Mouse (Mus musculus): ENCODE data around the gene Cars. TPM values are rescaled to one million over a fixed set of nuclear protein-coding genes. Genes with fewer than 3 reads are reported as not detected.

Gene Cars
- polyA plus RNA-seq, 2 experiments: 35.7 to 41.4 TPM

DNA sequence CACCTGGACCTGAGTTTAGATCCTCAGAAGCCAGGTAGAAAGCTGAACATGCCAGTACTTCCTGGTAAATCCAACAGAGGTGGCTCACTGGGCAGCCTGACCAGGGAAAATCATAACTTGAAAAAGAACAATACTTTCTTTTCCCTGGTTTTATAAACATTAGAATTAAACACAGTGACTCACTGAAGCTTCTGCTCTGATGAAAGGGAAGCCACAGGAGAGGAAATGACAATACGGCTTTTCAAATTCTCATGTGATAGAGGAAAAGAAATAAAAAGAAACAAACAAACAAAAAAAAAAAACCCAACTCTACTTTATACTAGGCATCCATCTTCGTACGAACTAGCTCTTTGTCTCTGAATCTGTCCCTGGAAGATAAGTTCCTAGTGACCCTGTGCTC, 24.7 kb upstream of the Cars start:
- H3K4me1 ChIP-seq (replicated peaks; ENCODE audit: control insufficient read depth in 2 of 2, insufficient read depth in 2 of 2, low read length in 1 of 2): no peaks in the 10 kb centered on the region
- H3K27ac ChIP-seq: no peak overlapping the region
- H3K36me3 ChIP-seq (replicated peaks; ENCODE audit: control insufficient read depth, insufficient read depth, low read depth): no peaks in the 10 kb centered on the region
- TF ChIP-seq EP300 (IDR thresholded peaks at IDR 0.05; ENCODE audit: low read depth): no peak
- no peak for TF ChIP-seq CTCF (IDR thresholded peaks at IDR 0.05; ENCODE audit: low read depth)
- H3K9ac ChIP-seq (replicated peaks): no peak overlapping the region
- no peak overlapping the region for H3K4me2 ChIP-seq (ENCODE audit: low read depth)
- WGBS (ENCODE audit: insufficient replicate concordance): 42% methylated on average over 3 of the region's 3 CpGs
- no peak overlapping the region for H3K4me3 ChIP-seq (ENCODE audit: insufficient read depth in 1 of 2, low read depth in 2 of 2, low read length in 2 of 2)
- H3K27me3 ChIP-seq (ENCODE audit: control insufficient read depth, insufficient read depth, low read length): no peaks in the 10 kb centered on the region
- DNase-seq (ENCODE audit: low read depth in 3 of 3, low spot score in 3 of 3) (no peak), ATAC-seq (ENCODE audit: insufficient read depth) (no peak)
- no peaks in the 10 kb centered on the region for H3K9me3 ChIP-seq (ENCODE audit: control insufficient read depth, low read length)

DNA sequence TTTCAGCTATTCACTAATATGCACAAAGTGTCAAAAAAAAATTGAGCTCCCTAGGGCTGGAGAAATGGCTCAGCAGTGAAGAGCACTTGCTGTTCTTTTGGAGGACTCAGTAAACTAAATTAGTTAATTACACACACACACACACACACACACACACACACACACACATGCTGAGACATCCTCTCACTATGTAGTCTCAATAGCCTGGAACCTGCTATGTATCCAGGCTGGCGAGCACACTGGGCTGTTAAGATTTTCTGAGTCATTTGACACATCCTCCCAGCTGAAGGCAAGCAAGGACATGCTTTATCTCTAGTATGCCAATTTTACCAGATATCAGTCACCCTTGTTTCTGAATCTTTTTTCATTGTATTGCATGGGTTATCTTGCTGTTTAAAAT, 21.1 kb upstream of the Cars start:
- WGBS (ENCODE audit: insufficient replicate concordance): 47% methylated on average over 1 of the region's 1 CpGs
- no peaks in the 10 kb centered on the region for H3K27me3 ChIP-seq (ENCODE audit: control insufficient read depth, insufficient read depth, low read length)
- no peak overlapping the region for H3K4me2 ChIP-seq (ENCODE audit: low read depth)
- no peaks in the 10 kb centered on the region for H3K4me1 ChIP-seq (replicated peaks; ENCODE audit: control insufficient read depth in 2 of 2, insufficient read depth in 2 of 2, low read length in 1 of 2)
- DNase-seq (ENCODE audit: low read depth in 3 of 3, low spot score in 3 of 3): no peak
- H3K9me3 ChIP-seq (ENCODE audit: control insufficient read depth, low read length): no peaks in the 10 kb centered on the region
- TF ChIP-seq CTCF (IDR thresholded peaks at IDR 0.05; ENCODE audit: low read depth): no peak
- no peak for TF ChIP-seq EP300 (IDR thresholded peaks at IDR 0.05; ENCODE audit: low read depth)
- no peak for ATAC-seq (ENCODE audit: insufficient read depth)
- no peak overlapping the region for H3K9ac ChIP-seq (replicated peaks)
- H3K27ac ChIP-seq: no peak overlapping the region
- no peaks in the 10 kb centered on the region for H3K36me3 ChIP-seq (replicated peaks; ENCODE audit: control insufficient read depth, insufficient read depth, low read depth)
- no peak overlapping the region for H3K4me3 ChIP-seq (ENCODE audit: insufficient read depth in 1 of 2, low read depth in 2 of 2, low read length in 2 of 2)

DNA sequence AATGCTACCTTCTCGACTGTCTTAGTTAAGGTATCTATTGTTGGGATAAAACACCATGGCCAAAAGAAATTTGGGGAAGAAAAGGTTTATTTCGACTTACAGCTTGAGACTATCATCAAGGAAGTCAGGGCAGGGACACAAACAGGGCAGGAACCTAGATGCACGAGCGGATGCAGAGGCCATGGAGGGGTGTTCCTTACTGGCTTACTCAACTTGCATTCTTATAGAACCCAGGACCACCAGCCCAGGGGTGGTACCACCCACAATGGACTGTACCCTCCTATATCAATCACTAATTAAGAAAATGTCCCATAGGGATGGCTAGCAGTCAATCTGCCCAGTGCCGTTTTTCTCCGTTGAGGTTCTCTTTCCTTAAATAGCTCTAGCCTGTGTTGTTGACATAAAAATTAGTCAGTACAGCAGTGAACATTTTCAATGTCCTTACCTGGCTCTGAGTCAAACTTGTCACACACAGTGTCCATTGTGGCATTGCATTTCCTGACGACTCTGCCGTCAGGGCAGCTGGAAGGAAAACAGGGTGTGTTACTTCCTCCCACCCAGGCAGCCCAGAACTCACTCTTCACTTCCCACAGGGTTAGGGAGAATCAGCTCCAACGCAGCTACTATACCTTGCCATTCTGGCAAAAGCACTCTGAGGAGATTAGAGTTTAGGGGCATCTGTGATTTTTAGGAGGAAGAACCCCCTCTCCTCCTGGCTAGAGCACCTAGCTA, 14.7 kb upstream of the Cars start:
- DNase-seq (ENCODE audit: low read depth in 3 of 3, low spot score in 3 of 3) (no peak), ATAC-seq (ENCODE audit: insufficient read depth) (no peak)
- Histone ChIP-seq H3K9ac (replicated peaks) (no peak overlapping the region), H3K9me3 (ENCODE audit: control insufficient read depth, low read length) (no peaks in the 10 kb centered on the region), H3K36me3 (replicated peaks; ENCODE audit: control insufficient read depth, insufficient read depth, low read depth) (no peaks in the 10 kb centered on the region), H3K27me3 (ENCODE audit: control insufficient read depth, insufficient read depth, low read length) (no peaks in the 10 kb centered on the region), H3K27ac (no peak overlapping the region), H3K4me2 (ENCODE audit: low read depth) (no peak overlapping the region), H3K4me3 (ENCODE audit: insufficient read depth in 1 of 2, low read depth in 2 of 2, low read length in 2 of 2) (no peak overlapping the region), H3K4me1 (replicated peaks; ENCODE audit: control insufficient read depth in 2 of 2, insufficient read depth in 2 of 2, low read length in 1 of 2) (no peaks in the 10 kb centered on the region)
- WGBS (ENCODE audit: insufficient replicate concordance): 25% methylated on average over 9 of the region's 9 CpGs
- TF ChIP-seq EP300 (IDR thresholded peaks at IDR 0.05; ENCODE audit: low read depth) (no peak), CTCF (IDR thresholded peaks at IDR 0.05; ENCODE audit: low read depth) (no peak)

DNA sequence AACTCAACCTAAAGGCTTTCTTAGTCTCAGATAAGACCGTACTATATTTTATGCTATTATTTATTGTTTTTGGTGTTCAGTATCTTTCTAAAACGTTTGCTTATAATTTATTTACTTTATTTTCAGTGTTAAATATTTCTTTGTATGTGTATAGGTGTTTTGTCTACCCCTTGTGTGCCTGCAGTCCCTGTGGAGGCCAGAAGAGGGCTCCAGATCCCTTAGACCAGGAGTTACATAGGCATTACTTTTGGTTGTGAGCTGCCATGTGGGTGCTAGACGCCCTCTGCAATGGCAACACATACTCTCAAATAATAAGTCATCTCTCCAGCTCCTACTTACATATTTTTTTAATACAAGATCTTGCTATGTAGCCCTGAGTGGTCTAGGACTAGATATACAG, 12.3 kb upstream of the Cars start:
- no peak for DNase-seq (ENCODE audit: low read depth in 3 of 3, low spot score in 3 of 3)
- Histone ChIP-seq H3K27ac (no peak overlapping the region), H3K4me1 (replicated peaks; ENCODE audit: control insufficient read depth in 2 of 2, insufficient read depth in 2 of 2, low read length in 1 of 2) (no peaks in the 10 kb centered on the region), H3K4me2 (ENCODE audit: low read depth) (no peak overlapping the region), H3K4me3 (ENCODE audit: insufficient read depth in 1 of 2, low read depth in 2 of 2, low read length in 2 of 2) (no peak overlapping the region), H3K27me3 (ENCODE audit: control insufficient read depth, insufficient read depth, low read length) (no peaks in the 10 kb centered on the region), H3K9ac (replicated peaks) (no peak overlapping the region), H3K36me3 (replicated peaks; ENCODE audit: control insufficient read depth, insufficient read depth, low read depth) (no peaks in the 10 kb centered on the region), H3K9me3 (ENCODE audit: control insufficient read depth, low read length) (no peaks in the 10 kb centered on the region)
- no peak for TF ChIP-seq EP300 (IDR thresholded peaks at IDR 0.05; ENCODE audit: low read depth)
- TF ChIP-seq CTCF (IDR thresholded peaks at IDR 0.05; ENCODE audit: low read depth): peak; percentile 62
- no peak for ATAC-seq (ENCODE audit: insufficient read depth)
- 45% methylated on average over 3 of the region's 3 CpGs for WGBS (ENCODE audit: insufficient replicate concordance)

DNA sequence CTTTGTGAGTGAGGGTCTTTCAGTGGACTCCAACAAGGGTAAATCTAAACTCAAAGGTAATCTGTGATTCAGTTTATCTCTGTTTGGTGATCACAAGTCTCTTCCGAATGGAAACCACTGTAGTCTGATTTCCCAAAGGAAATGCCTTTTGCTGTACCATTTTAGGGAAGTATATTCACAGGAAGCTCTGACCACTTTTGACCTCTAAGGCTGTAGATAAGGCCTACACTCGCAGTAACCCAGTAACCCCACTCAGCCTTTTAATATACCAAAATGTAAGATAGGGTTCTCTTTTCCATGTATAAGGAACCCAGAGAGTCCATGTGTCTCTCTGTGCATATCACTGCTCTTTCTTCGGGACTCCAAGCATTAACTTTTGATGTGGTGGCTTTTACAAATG, 5.4 kb upstream of the Cars start:
- Histone ChIP-seq H3K9me3 (ENCODE audit: control insufficient read depth, low read length) (no peaks in the 10 kb centered on the region), H3K36me3 (replicated peaks; ENCODE audit: control insufficient read depth, insufficient read depth, low read depth) (no peaks in the 10 kb centered on the region), H3K4me1 (replicated peaks; ENCODE audit: control insufficient read depth in 2 of 2, insufficient read depth in 2 of 2, low read length in 1 of 2) (peaks cover 0 to 5% of the 10 kb centered on the region in 2 experiments), H3K27me3 (ENCODE audit: control insufficient read depth, insufficient read depth, low read length) (no peaks in the 10 kb centered on the region), H3K4me3 (ENCODE audit: insufficient read depth in 1 of 2, low read depth in 2 of 2, low read length in 2 of 2) (no peak overlapping the region), H3K4me2 (ENCODE audit: low read depth) (no peak overlapping the region), H3K27ac (no peak overlapping the region), H3K9ac (replicated peaks) (no peak overlapping the region)
- TF ChIP-seq EP300 (IDR thresholded peaks at IDR 0.05; ENCODE audit: low read depth) (no peak), CTCF (IDR thresholded peaks at IDR 0.05; ENCODE audit: low read depth) (no peak)
- 20% methylated on average over 3 of the region's 3 CpGs for WGBS (ENCODE audit: insufficient replicate concordance)
- ATAC-seq (ENCODE audit: insufficient read depth): no peak
- no peak for DNase-seq (ENCODE audit: low read depth in 3 of 3, low spot score in 3 of 3)

Data from liver, embryonic 14.5 days (tissue).